Mouse (Mus musculus): Measurements from ENCODE around the gene Ethe1.
"Not testable (repeated sequence)": the region's sequence is repeated elsewhere in the genome, so short reads cannot be mapped to it uniquely, and the experiment has no call there.

The Ethe1 gene

DNA sequence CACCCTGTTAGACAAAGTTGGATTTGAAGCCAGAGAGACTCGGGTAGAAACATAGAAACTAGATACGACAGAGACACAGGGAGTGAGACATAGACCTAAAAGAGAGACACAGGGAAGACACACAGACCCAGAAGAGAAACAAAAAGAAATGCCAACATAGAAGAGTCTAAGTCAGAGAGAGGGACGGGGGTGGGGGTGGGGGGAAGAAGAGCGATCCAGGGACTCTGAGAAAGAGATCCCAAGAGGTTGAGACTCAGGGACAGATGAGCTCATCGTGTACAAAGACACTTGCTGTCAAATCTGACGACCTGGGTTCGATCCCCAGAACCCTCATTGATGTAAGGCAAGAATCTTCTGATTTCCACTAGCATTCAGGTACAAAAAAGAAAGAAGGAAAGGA is 24.4 kb downstream of the Ethe1 start:
- DNase-seq (ENCODE audit: low spot score): no peak

- DNase-seq (ENCODE audit: low spot score): no peak
These were observed 25.1 kb downstream of the Ethe1 start for GRCm38 (mm10) chr7:24612308-24612910.

DNA sequence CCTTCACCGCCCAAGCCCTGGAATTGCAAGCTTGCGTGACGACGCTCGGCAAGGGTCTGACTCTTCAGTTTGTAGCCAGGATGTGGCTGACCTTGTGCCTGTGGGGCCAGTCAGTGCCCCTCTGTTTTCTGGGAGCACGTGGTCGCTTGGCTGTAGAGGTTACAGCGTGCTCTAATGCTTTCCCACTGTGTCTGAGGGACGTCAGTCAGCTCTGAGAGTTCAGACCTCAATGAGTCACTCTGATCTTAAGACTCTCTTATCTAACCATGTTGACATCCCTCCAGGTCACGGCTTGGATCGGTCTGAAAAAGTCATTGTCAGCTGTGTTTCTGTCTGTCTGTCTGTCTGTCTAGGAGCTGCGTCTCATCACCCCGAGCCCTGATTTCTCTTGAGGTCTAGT is 27.5 kb downstream of the Ethe1 start:
- no peak for DNase-seq (ENCODE audit: low spot score)

GRCm38 (mm10) chr7:24617763-24618162 is 30.4 kb downstream of the Ethe1 start:
- no peak for DNase-seq (ENCODE audit: low spot score)

DNA sequence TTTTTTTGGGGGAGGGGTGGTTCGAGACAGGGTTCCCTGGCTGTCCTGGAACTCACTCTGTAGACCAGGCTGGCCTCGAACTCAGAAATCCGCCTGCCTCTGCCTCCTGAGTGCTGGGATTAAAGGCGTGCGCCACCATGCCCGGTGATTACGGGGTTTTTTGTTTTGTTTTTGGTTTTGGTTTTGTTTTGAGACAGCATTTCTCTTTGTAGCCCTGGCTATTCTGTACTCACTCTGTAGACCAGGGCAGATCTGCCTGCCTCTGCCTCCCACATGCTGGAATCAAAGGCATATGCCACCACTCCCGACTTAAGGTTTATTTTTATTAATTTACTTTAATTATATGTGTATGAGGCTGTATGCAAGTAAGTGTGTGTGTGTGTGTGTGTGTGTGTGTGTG is 31.0 kb downstream of the Ethe1 start:
- not testable (repeated sequence) for DNase-seq (ENCODE audit: low spot score)

- DNase-seq (ENCODE audit: low spot score): no peak
These were observed 32.5 kb downstream of the Ethe1 start for GRCm38 (mm10) chr7:24619671-24620397.

DNA sequence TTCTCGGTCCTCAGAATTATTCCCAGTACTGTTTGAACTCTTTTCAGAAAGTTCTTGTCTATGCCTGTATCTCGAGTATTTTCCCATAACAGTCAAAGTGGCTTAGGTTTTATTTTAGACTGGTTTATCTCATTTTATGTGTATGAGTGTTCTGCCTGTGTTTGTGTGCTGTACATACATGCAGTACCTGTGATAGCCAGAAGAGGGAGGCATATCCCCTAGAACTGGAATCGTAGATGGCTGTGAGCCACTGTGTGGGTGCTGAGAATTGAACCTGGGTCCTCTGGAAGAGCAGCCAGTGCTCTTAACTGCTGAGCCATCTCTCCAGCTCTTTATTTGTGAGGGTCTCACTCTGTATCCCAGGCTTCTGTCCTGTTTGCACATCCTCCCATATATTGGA is 33.9 kb downstream of the Ethe1 start:
- no peak for DNase-seq (ENCODE audit: low spot score)

GRCm38 (mm10) chr7:24622967-24623366 is 35.6 kb downstream of the Ethe1 start:
- no peak for DNase-seq (ENCODE audit: low spot score)

DNA sequence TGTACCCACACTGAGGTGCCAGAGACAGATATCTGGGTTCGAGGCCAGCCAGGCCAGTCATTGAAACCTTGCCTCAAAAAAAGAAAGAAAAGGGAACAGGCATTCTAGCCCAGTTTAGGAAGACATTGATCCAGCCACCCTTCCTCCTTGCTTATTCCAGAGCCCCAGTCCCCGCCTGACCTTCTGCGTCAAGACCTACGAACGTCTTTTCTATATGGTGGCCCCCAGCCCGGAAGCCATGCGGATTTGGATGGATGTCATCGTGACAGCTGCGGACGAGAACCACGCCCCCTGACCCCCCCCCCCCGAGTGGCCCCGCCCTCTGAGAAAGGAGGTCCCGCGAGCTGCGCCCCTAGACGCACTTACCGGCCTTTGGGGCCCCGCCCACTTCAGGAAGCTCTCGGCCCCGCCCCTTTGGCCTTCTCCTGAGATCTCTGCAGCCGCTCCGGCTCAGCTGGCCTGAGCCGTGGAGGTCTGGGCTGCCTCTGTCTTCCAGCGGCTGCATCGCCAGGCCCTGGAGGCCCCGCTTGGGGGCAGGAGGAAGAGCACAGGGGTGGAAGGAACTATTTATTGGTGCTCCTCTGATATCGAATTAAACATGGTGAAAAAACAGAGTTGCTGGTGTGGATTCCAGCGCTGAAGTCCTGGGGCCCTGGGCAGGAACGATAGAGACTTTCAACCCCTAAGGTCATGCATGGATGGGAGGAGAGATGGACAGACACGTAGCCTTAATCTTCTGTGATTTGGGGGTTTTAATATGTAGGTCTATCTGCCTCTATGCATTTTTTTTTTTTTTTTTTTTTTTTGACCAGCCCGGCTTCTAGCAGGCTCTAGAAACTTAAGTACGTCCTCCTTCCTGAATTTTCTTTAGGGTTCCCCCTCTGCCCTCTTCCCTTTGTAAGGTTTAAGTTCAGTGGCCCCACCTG is 41.6 kb downstream of the Ethe1 start:
- peak; percentile 84 for DNase-seq (ENCODE audit: low spot score)

- DNase-seq (ENCODE audit: low spot score): no peak
These were observed 42.3 kb downstream of the Ethe1 start for GRCm38 (mm10) chr7:24629672-24630071.

DNA sequence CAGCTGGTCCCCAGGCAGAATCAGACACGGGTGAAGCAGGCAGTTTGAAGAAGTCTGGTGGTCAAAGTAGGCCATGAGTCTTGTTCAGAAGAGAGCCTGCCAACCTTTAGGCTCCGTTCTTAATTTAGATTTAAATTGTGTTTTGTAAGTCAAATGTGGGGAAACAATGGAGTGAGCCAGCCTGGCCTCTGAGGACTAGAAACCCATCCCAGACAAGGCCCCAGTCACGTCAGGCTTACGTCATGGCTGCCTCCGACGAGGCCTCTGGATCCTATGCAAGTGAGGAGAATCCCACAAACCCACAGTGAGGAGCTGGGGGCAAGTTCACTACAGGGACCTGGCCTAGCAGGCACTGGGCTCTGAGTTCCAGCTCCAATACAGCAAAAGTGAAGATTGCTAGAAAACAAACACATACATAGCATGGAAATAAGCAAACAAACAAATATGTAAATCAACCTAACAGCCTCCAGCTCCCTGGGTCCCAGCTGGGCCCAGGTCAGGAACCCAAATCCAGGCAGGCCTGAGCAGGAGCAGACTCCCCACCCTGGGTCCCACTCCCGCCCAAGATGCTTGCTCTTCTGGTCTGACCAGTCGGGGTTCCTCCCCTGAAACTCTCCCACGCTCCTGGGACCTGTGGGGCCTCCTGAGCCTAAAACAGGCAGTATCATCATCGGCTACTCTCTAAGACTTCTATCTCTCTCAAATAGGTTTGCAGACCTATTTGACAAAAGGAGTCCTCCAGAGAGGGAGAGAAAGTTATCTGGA is 43.0 kb downstream of the Ethe1 start:
- peak; percentile 46 for DNase-seq (ENCODE audit: low spot score)

- peak; percentile 34 for DNase-seq (ENCODE audit: low spot score)
These were observed 48.9 kb downstream of the Ethe1 start, which contains the start of gene Lypd3 for GRCm38 (mm10) chr7:24636264-24636663. Gene Lypd3 (plus strand): TSS chr7:24636550.

- DNase-seq (ENCODE audit: low spot score): no peak
These were observed 49.7 kb downstream of the Ethe1 start for GRCm38 (mm10) chr7:24637046-24637445.

GRCm38 (mm10) chr7:24638026-24638856 is 50.9 kb downstream of the Ethe1 start:
- no peak for DNase-seq (ENCODE audit: low spot score)

DNA sequence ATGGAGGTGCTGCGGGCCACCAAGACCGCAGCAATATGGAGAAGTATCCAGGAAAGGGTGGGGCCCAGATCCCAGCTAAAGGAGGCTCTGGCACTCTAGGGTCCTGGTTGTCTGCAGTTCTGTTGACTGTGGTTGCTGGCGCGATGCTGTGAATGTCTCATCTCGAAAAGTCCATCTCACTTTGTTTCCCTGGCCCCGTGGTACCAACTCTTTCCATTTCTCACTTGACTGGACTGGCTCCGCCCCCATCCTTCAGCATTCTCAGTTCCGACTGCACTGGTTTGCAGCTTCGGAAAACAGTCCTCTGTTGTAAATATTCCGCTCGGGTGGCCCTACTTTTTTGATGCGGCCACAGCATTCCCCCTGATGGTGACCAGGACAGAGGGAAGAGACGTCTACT is 53.1 kb downstream of the Ethe1 start:
- DNase-seq (ENCODE audit: low spot score): no peak

- DNase-seq (ENCODE audit: low spot score): no peak
These were observed 55.1 kb downstream of the Ethe1 start for GRCm38 (mm10) chr7:24642491-24642890.

- DNase-seq (ENCODE audit: low spot score): no peak
These were observed 57.1 kb downstream of the Ethe1 start for GRCm38 (mm10) chr7:24644492-24644891.

DNA sequence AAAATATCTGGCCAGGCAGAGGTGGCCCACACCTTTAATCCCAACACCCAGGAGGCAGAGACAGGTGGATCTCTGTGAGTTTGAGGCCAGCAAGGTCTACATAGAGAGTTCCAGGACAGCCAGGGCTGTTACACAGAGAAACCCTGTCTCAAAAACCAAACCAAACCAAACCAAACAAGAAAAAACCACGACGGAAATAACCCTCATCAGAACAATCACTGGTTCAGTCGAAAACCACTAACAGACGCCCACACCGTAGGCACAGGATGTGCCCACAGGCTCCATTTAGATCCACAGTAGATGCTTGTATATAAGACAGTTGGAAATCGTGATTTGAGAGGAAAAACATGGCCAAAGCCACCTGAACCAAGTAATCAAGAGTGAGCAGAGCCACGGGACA is 57.7 kb downstream of the Ethe1 start:
- no peak for DNase-seq (ENCODE audit: low spot score)

DNA sequence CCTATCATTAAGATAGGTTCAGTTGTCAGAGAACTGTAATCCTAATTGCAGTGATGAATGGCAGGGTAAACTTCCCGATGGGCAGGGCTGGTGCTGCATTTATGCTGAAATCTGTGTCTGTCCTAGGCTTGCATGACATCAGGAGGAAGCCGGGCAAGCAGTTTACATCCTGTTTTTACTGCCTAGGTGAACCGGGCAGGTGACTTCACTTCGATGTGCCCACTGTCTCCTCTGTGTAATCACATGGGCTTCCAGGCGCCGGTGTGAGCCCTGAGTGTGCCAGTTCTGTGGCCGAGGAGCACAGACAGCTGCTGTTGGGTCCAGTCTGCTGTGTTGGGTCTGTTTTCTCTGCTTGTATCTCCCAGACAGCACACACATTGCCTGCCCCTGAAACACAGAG is 59.1 kb downstream of the Ethe1 start:
- no peak for DNase-seq (ENCODE audit: low spot score)

GRCm38 (mm10) chr7:24653681-24654080 is 66.3 kb downstream of the Ethe1 start:
- DNase-seq (ENCODE audit: low spot score): peak; percentile 61

All from urinary bladder, postnatal 25 days (tissue).